Mouse (Mus musculus) C2C12 (cell line): ENCODE measurements at regions not wholly inside any gene's neighbourhood (a gene's known extent, or its start where the extent isn't known, plus 50 kb on each side); places are given as distances from the start of the nearest gene placed in this dataset.

Experiments
- CTCF ChIP-seq: IDR thresholded peaks from one replicate; pipeline ENCODE4 v1.5.1; 2011; ENCODE audit not compliant: control insufficient read depth, insufficient read depth, insufficient read length
- MAX ChIP-seq: IDR thresholded peaks from one replicate; pipeline ENCODE4 v1.6.1; 2011; ENCODE audit warnings: mild to moderate bottlenecking, control low read depth
- USF1 ChIP-seq: IDR thresholded peaks from one replicate; pipeline ENCODE4 v1.6.1; 2011; ENCODE audit warnings: low read depth, mild to moderate bottlenecking, control low read depth, moderate library complexity

- TF ChIP-seq CTCF (no peak), MAX (no peak), USF1 (no peak)
These were observed 65.8 kb upstream of the Slc44a3 start for GRCm38 (mm10) chr3:121597988-121598387.
